Mouse (Mus musculus): ENCODE measurements around the gene Acsm2. TPM values are rescaled to one million over a fixed set of nuclear protein-coding genes. Genes with fewer than 3 reads are reported as not detected.

Acsm2 gene
- total and polyA plus RNA-seq, 3 experiments = not detected

DNA sequence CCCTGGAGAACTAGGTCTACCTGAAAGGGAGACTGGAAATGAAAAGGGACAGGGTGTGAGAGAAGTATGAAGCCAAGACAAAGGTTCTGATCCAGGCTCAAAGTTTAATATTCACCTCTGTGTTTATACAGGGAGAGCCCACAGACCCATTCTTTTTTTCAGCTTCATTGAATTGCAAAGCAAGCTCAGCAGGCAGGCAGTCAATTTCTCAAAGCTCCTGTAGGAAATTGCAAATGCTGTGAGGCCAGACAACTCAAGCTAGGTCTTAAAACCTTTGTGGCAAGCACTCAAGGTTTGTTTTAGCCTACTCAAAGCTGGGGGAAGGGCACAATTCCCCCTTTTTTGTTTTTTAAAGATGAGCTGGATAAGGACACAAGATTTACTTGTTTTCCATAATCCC, 8.6 kb upstream of the Acsm2 start:
- Histone ChIP-seq H3K27me3 (ENCODE audit: control insufficient read depth in 1 of 2, insufficient read depth in 2 of 2, low read length in 2 of 2) (no peaks in the 10 kb centered on the region), H3K9me3 (replicated peaks; ENCODE audit: insufficient read depth, low read length) (no peaks in the 10 kb centered on the region), H3K79me2 (ENCODE audit: control insufficient read depth, insufficient read depth, low read length, poor library complexity) (no peaks in the 10 kb centered on the region), H3K36me3 (ENCODE audit: control insufficient read depth in 1 of 2, insufficient read depth in 2 of 2, low read length in 2 of 2) (no peaks in the 10 kb centered on the region), H3K4me3 (ENCODE audit: control insufficient read depth in 1 of 2, insufficient read depth in 1 of 2, low read depth in 2 of 2, low read length in 2 of 2) (no peak overlapping the region), H3K27ac (ENCODE audit: control insufficient read depth, low read depth, low read length) (no peak overlapping the region), H3K9ac (ENCODE audit: control insufficient read depth, low read depth, low read length, poor library complexity, severe bottlenecking) (no peak overlapping the region), H3K4me1 (ENCODE audit: control insufficient read depth in 1 of 2, insufficient read depth in 2 of 2, low read length in 2 of 2) (no peaks in the 10 kb centered on the region)
- DNase-seq (ENCODE audit: low read depth, low spot score) = no peak
- no peak for TF ChIP-seq MYB (IDR thresholded peaks at IDR 0.05; ENCODE audit: low read depth, low read length)
- TF ChIP-seq CTCF (IDR thresholded peaks at IDR 0.05 in 2 of 3, conservative IDR thresholded peaks at IDR 0.05 in 1 of 3; ENCODE audit: control insufficient read depth in 1 of 3, insufficient read depth in 1 of 3, low read depth in 2 of 3, low read length in 3 of 3, poor library complexity in 1 of 3, severe bottlenecking in 1 of 3) = no peak
- TF ChIP-seq E2F4 (IDR thresholded peaks at IDR 0.05; ENCODE audit: borderline replicate concordance, low read depth, low read length) = no peak
- no peak for TF ChIP-seq KAT2A (conservative IDR thresholded peaks at IDR 0.05; ENCODE audit: low read depth, low read length)
- no peak for TF ChIP-seq MAX (IDR thresholded peaks at IDR 0.05; ENCODE audit: low read length)
- no peak for TF ChIP-seq BHLHE40 (IDR thresholded peaks at IDR 0.05; ENCODE audit: borderline replicate concordance, low read depth, low read length)
- TF ChIP-seq ZKSCAN1 (IDR thresholded peaks at IDR 0.05; ENCODE audit: low read depth, low read length) = no peak
- TF ChIP-seq POLR2A (IDR thresholded peaks at IDR 0.05; ENCODE audit: control insufficient read depth in 1 of 2, insufficient read depth in 1 of 2, low read depth in 1 of 2, low read length in 2 of 2, poor library complexity in 1 of 2) = no peak
- TF ChIP-seq POLR2AphosphoS5 (IDR thresholded peaks at IDR 0.05; ENCODE audit: borderline replicate concordance, low read depth, low read length) = no peak
- TF ChIP-seq SIN3A (IDR thresholded peaks at IDR 0.05; ENCODE audit: low read length) = no peak
- no peak for TF ChIP-seq USF1 (IDR thresholded peaks at IDR 0.05; ENCODE audit: low read depth, low read length)
- no peak for TF ChIP-seq GATA1 (IDR thresholded peaks at IDR 0.05; ENCODE audit: low read depth, low read length)
- no peak for TF ChIP-seq GABPA (IDR thresholded peaks at IDR 0.05; ENCODE audit: low read depth, low read length)
- TF ChIP-seq UBTF (IDR thresholded peaks at IDR 0.05; ENCODE audit: borderline replicate concordance, insufficient read depth, low read depth, low read length) = no peak
- no peak for TF ChIP-seq RCOR1 (IDR thresholded peaks at IDR 0.05; ENCODE audit: low read depth, low read length)
- TF ChIP-seq ETS1 (IDR thresholded peaks at IDR 0.05; ENCODE audit: low read depth, low read length) = no peak
- TF ChIP-seq NELFE (IDR thresholded peaks at IDR 0.05; ENCODE audit: low read depth, low read length) = no peak
- TF ChIP-seq ELF1 (IDR thresholded peaks at IDR 0.05; ENCODE audit: low read depth, low read length) = no peak

DNA sequence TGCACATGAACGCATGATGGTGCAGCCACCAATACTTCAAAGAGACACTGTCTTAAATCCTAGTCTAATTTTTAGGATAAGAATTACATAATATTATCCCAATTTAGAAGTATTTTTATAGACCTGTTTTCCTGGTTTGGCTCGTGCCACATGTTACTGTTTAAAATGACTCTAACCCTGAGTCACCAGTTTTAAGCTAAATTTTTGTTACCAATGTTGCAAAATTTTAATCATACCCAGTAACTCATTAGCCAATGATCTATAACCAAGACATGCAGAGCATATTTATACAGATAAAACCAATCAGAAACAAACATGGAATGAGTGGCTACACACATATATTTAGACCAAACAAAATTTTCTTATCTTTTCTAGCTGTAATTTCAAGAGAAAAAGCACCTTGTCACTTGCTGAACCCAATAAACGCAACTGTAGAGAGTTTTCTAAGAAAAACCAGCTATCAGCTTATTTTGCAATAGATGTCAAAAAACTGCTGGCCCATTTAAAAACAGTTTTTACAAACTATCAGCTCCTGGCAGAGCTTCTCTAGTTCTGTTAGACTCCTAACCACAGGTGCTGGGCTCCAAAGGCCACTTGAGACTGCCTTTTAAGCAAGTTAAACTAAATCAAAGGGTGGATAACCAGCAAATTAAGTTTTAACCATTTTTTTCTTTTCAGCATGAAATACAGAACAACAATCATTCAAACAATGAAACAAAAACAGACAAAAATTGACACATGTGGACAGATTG, 3.5 kb upstream of the Acsm2 start:
- Histone ChIP-seq H3K36me3 (ENCODE audit: control insufficient read depth in 1 of 2, insufficient read depth in 2 of 2, low read length in 2 of 2) (no peaks in the 10 kb centered on the region), H3K9ac (ENCODE audit: control insufficient read depth, low read depth, low read length, poor library complexity, severe bottlenecking) (no peak overlapping the region), H3K9me3 (replicated peaks; ENCODE audit: insufficient read depth, low read length) (no peaks in the 10 kb centered on the region), H3K4me3 (ENCODE audit: control insufficient read depth in 1 of 2, insufficient read depth in 1 of 2, low read depth in 2 of 2, low read length in 2 of 2) (no peak overlapping the region), H3K27ac (ENCODE audit: control insufficient read depth, low read depth, low read length) (no peak overlapping the region), H3K4me1 (ENCODE audit: control insufficient read depth in 1 of 2, insufficient read depth in 2 of 2, low read length in 2 of 2) (no peaks in the 10 kb centered on the region), H3K27me3 (ENCODE audit: control insufficient read depth in 1 of 2, insufficient read depth in 2 of 2, low read length in 2 of 2) (no peaks in the 10 kb centered on the region), H3K79me2 (ENCODE audit: control insufficient read depth, insufficient read depth, low read length, poor library complexity) (no peaks in the 10 kb centered on the region)
- no peak for DNase-seq (ENCODE audit: low read depth, low spot score)
- TF ChIP-seq HCFC1 (IDR thresholded peaks at IDR 0.05; ENCODE audit: low read depth, low read length) (no peak), UBTF (IDR thresholded peaks at IDR 0.05; ENCODE audit: borderline replicate concordance, insufficient read depth, low read depth, low read length) (no peak), GATA1 (IDR thresholded peaks at IDR 0.05; ENCODE audit: low read depth, low read length) (no peak), MXI1 (IDR thresholded peaks at IDR 0.05; ENCODE audit: low read depth, low read length) (no peak), EP300 (IDR thresholded peaks at IDR 0.05; ENCODE audit: low read depth in 1 of 2, low read length in 2 of 2) (no peak), E2F4 (IDR thresholded peaks at IDR 0.05; ENCODE audit: borderline replicate concordance, low read depth, low read length) (no peak), POLR2AphosphoS5 (IDR thresholded peaks at IDR 0.05; ENCODE audit: borderline replicate concordance, low read depth, low read length) (no peak), CTCF (IDR thresholded peaks at IDR 0.05 in 2 of 3, conservative IDR thresholded peaks at IDR 0.05 in 1 of 3; ENCODE audit: control insufficient read depth in 1 of 3, insufficient read depth in 1 of 3, low read depth in 2 of 3, low read length in 3 of 3, poor library complexity in 1 of 3, severe bottlenecking in 1 of 3) (no peak), RAD21 (IDR thresholded peaks at IDR 0.05; ENCODE audit: low read depth, low read length) (no peak), JUND (IDR thresholded peaks at IDR 0.05; ENCODE audit: low read depth, low read length) (no peak), MEF2A (IDR thresholded peaks at IDR 0.05; ENCODE audit: extremely low read depth, insufficient replicate concordance, low read depth, low read length, poor library complexity, severe bottlenecking) (no peak), RCOR1 (IDR thresholded peaks at IDR 0.05; ENCODE audit: low read depth, low read length) (no peak), KAT2A (conservative IDR thresholded peaks at IDR 0.05; ENCODE audit: low read depth, low read length) (no peak), BHLHE40 (IDR thresholded peaks at IDR 0.05; ENCODE audit: borderline replicate concordance, low read depth, low read length) (no peak), TBP (IDR thresholded peaks at IDR 0.05; ENCODE audit: low read depth, low read length) (no peak), SIN3A (IDR thresholded peaks at IDR 0.05; ENCODE audit: low read length) (no peak), USF2 (IDR thresholded peaks at IDR 0.05; ENCODE audit: borderline replicate concordance in 1 of 2, insufficient read depth in 1 of 2, low read depth in 1 of 2, low read length in 2 of 2) (no peak), NRF1 (IDR thresholded peaks at IDR 0.05; ENCODE audit: insufficient read depth, low read depth, low read length, poor library complexity, severe bottlenecking) (no peak), MAFK (IDR thresholded peaks at IDR 0.05; ENCODE audit: borderline replicate concordance, low read depth, low read length) (no peak)

All from MEL (cell line).